Mouse (Mus musculus): ENCODE data around the gene Fktn.

GRCm38 (mm10) chr4:53759678-53760077, 45.9 kb downstream of the Fktn start:
- TF ChIP-seq POLR2A (IDR thresholded peaks at IDR 0.05; ENCODE audit: borderline replicate concordance, extremely low read depth, low read depth, low read length) (no peak), CTCF (IDR thresholded peaks at IDR 0.05; ENCODE audit: insufficient read depth, low read length) (no peak)
